ENCODE assay signal across 14 mouse cellular contexts in the genomic region with DNA sequence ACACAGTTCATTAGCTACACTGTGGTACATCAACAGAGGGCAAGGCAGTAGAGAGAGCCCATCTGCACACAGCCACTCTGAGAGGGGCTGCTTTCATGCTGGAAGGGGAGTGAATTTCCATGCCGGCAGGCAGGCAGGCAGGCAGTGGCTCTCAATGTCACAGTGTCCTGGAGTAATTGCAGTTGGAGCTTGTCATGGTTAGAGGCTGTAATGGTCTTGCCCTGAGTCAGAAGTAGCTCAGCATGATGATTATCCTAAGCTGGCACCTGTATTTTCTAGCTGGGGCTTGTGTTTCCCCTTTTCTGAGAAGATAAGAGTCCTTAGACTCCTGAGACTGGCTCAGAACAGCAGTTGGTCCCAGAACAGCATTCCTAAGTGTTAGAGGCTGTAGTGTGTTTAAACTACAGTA. TPM values are rescaled to one million over a fixed set of nuclear protein-coding genes. Genes with fewer than 3 reads are reported as not detected.
A peak's percentile ranks its signal among the peaks of the same experiment; 100 is the strongest.
DNase-seq lines count a peak whose midpoint lies in the region; ATAC-seq and TF ChIP-seq lines count a peak whose summit lies in the region.
"Had no signal": no experiment of that assay in that cellular context is flagged by ENCODE, and none has a peak within 500 bp of the region (broad histone marks: within the 10 kb centered on the region; RNA-seq: fewer than 3 reads in every experiment).

No protein-coding gene starts in this region.

- WGBS in forebrain, embryonic 13.5 days = 23% methylated on average over 1 of the region's 1 CpGs
- 6% methylated on average over 1 of the region's 1 CpGs for WGBS in forebrain, embryonic 14.5 days
- WGBS in kidney, embryonic 16.5 days = 18% methylated on average over 1 of the region's 1 CpGs

- H3K4me2 ChIP-seq in forebrain, embryonic 13.5 days = no peak overlapping the region
- H3K4me2 ChIP-seq in forebrain, embryonic 14.5 days (ENCODE audit: low read length) = no peak overlapping the region
- no peak overlapping the region for H3K4me2 ChIP-seq in kidney, embryonic 16.5 days (replicated peaks; ENCODE audit: low read depth, low read length)

- no peak for DNase-seq in forebrain, embryonic 14.5 days (ENCODE audit: low spot score)
- peak; percentile 34 for DNase-seq in kidney, adult 11 months
- DNase-seq in G1E (ENCODE audit: low spot score) = no peak
- no peak for DNase-seq in ovary, adult 18-20 months (ENCODE audit: low spot score)
- DNase-seq: B cell, adult 2 months; cerebellum, postnatal 14 days; forebrain, postnatal 0 days; gastrocnemius, postnatal 36 days; lung, adult 18-20 months had no signal

- H3K4me1 ChIP-seq in forebrain, embryonic 13.5 days = peaks cover 21% of the 10 kb centered on the region
- peaks cover 4% of the 10 kb centered on the region; the same call in 1 of the 2 replicates for H3K4me1 ChIP-seq in forebrain, embryonic 14.5 days (ENCODE audit: control insufficient read depth, insufficient read depth, low read length)
- H3K4me1 ChIP-seq in kidney, embryonic 16.5 days (ENCODE audit: insufficient read depth, low read length) = peaks cover 12% of the 10 kb centered on the region
- peaks cover 43% of the 10 kb centered on the region for H3K4me1 ChIP-seq in G1E (ENCODE audit: insufficient read depth, low read depth, low read length)

- H3K27me3 ChIP-seq in forebrain, embryonic 13.5 days = no peaks in the 10 kb centered on the region
- no peaks in the 10 kb centered on the region for H3K27me3 ChIP-seq in forebrain, embryonic 14.5 days (replicated peaks; ENCODE audit: control insufficient read depth, insufficient read depth, low read length)
- no peaks in the 10 kb centered on the region for H3K27me3 ChIP-seq in kidney, embryonic 16.5 days (ENCODE audit: insufficient read depth, low read length)
- H3K27me3 ChIP-seq in G1E (ENCODE audit: insufficient read depth, low read length) = no peaks in the 10 kb centered on the region

- TF ChIP-seq CTCF in G1E (IDR thresholded peaks at IDR 0.05; ENCODE audit: low read depth, low read length) = no peak

- peak overlapping the region; percentile 55 for H3K27ac ChIP-seq in forebrain, embryonic 13.5 days
- no peak overlapping the region for H3K27ac ChIP-seq in forebrain, embryonic 14.5 days (ENCODE audit: low read depth, low read length)
- H3K27ac ChIP-seq in kidney, embryonic 16.5 days (ENCODE audit: low read length) = no peak overlapping the region

- ATAC-seq in forebrain, embryonic 13.5 days = no peak
- no peak for ATAC-seq in forebrain, embryonic 14.5 days
- ATAC-seq in kidney, embryonic 16.5 days (ENCODE audit: low FRiP score, low TSS enrichment) = no peak
- ATAC-seq in G1E (ENCODE audit: extremely low read depth, insufficient number of reproducible peaks, low FRiP score, poor library complexity, severe bottlenecking) = peak; percentile 37; the same call in 1 of the 2 replicates
- ATAC-seq in megakaryocyte progenitor cell, adult 5-6 weeks (replicated peaks; ENCODE audit: poor library complexity) = peak; percentile 40
- ATAC-seq in monocyte, adult 5-6 weeks (replicated peaks; ENCODE audit: insufficient number of reproducible peaks, low FRiP score, low TSS enrichment, poor library complexity, severe bottlenecking) = no peak
- ATAC-seq: forebrain, postnatal 0 days had no signal

- peak overlapping the region; percentile 17; the same call in 1 of the 2 replicates for H3K9ac ChIP-seq in forebrain, embryonic 13.5 days
- no peak overlapping the region for H3K9ac ChIP-seq in forebrain, embryonic 14.5 days (ENCODE audit: low read length)
- no peak overlapping the region for H3K9ac ChIP-seq in kidney, embryonic 16.5 days (replicated peaks; ENCODE audit: low read length)
- H3K9ac ChIP-seq: forebrain, postnatal 0 days had no signal

- no peak overlapping the region for H3K4me3 ChIP-seq in forebrain, embryonic 13.5 days
- no peak overlapping the region for H3K4me3 ChIP-seq in forebrain, embryonic 14.5 days (ENCODE audit: low read depth, low read length)
- H3K4me3 ChIP-seq in kidney, embryonic 16.5 days (ENCODE audit: low read length) = no peak overlapping the region
- no peak overlapping the region for H3K4me3 ChIP-seq in G1E (ENCODE audit: low read depth, low read length)

- peaks cover 27% of the 10 kb centered on the region for H3K36me3 ChIP-seq in forebrain, embryonic 13.5 days (ENCODE audit: poor library complexity, severe bottlenecking)
- peaks cover 13% of the 10 kb centered on the region for H3K36me3 ChIP-seq in forebrain, embryonic 14.5 days (ENCODE audit: control insufficient read depth, insufficient read depth, low read length)
- H3K36me3 ChIP-seq in kidney, embryonic 16.5 days (ENCODE audit: insufficient read depth, low read length) = peaks cover 11% of the 10 kb centered on the region
- H3K36me3 ChIP-seq in G1E (replicated peaks) = peaks cover 87% of the 10 kb centered on the region

- no peaks in the 10 kb centered on the region for H3K9me3 ChIP-seq in forebrain, embryonic 13.5 days (replicated peaks)
- H3K9me3 ChIP-seq in forebrain, embryonic 14.5 days (replicated peaks; ENCODE audit: control insufficient read depth, low read length) = no peaks in the 10 kb centered on the region
- H3K9me3 ChIP-seq in kidney, embryonic 16.5 days (ENCODE audit: low read length) = no peaks in the 10 kb centered on the region
- H3K9me3 ChIP-seq in G1E (replicated peaks) = no peaks in the 10 kb centered on the region

RNA-seq across cellular contexts. Expression of gene Arl6ip5, which starts 15.6 kb away (rescaled TPM):
- polyA plus RNA-seq in forebrain, embryonic 13.5 days (2015; fragmentation: Nextera tagmentation; extraction: Ambion mirVana) = 81.1 and 83.9 TPM in 2 replicates
- 72.5 and 79.2 TPM in 2 replicates for polyA plus RNA-seq in forebrain, embryonic 14.5 days (2014; fragmentation: Nextera tagmentation; extraction: Ambion mirVana)
- polyA plus RNA-seq in kidney, embryonic 16.5 days (2015; fragmentation: Nextera tagmentation; extraction: Ambion mirVana) = 72.1 and 77.2 TPM in 2 replicates
- 67.5 and 81.2 TPM in 2 replicates for total RNA-seq in G1E (2014; fragmentation: Nextera tagmentation)
- 54.5 and 57.1 TPM in 2 replicates for total RNA-seq in G1E (2017)
- polyA plus RNA-seq in G1E (2012) = 10.2 and 22.4 TPM in 2 replicates
- 55.4 and 57.6 TPM in 2 replicates for total RNA-seq in megakaryocyte progenitor cell, adult 5-6 weeks (2015)
- 54.3 and 55.8 TPM in 2 replicates for total RNA-seq in megakaryocyte progenitor cell, adult 5-6 weeks (2017)
- 132 to 180 TPM (median 143 TPM) in 3 replicates for total RNA-seq in monocyte, adult 5-6 weeks (2017)

RNA-seq across cellular contexts. Expression of gene Uba3, which starts 20.6 kb away (rescaled TPM):
- 97.9 and 99.9 TPM in 2 replicates for polyA plus RNA-seq in forebrain, embryonic 13.5 days (2015; fragmentation: Nextera tagmentation; extraction: Ambion mirVana)
- polyA plus RNA-seq in forebrain, embryonic 14.5 days (2014; fragmentation: Nextera tagmentation; extraction: Ambion mirVana) = 96.4 and 119 TPM in 2 replicates
- 72.6 and 76.3 TPM in 2 replicates for polyA plus RNA-seq in kidney, embryonic 16.5 days (2015; fragmentation: Nextera tagmentation; extraction: Ambion mirVana)
- total RNA-seq in G1E (2014; fragmentation: Nextera tagmentation) = 90.1 and 98.7 TPM in 2 replicates
- 116 and 122 TPM in 2 replicates for total RNA-seq in G1E (2017)
- 11.2 and 12.9 TPM in 2 replicates for polyA plus RNA-seq in G1E (2012)
- 51.9 and 54.4 TPM in 2 replicates for total RNA-seq in megakaryocyte progenitor cell, adult 5-6 weeks (2015)
- 57.9 and 62.8 TPM in 2 replicates for total RNA-seq in megakaryocyte progenitor cell, adult 5-6 weeks (2017)
- total RNA-seq in monocyte, adult 5-6 weeks (2017) = 97.2 to 105 TPM (median 99.9 TPM) in 3 replicates

RNA-seq across cellular contexts. Expression of gene Lmod3, which starts 26.5 kb away (rescaled TPM):
- polyA plus RNA-seq in forebrain, embryonic 13.5 days (2015; fragmentation: Nextera tagmentation; extraction: Ambion mirVana) = not detected in 2 replicates
- polyA plus RNA-seq in forebrain, embryonic 14.5 days (2014; fragmentation: Nextera tagmentation; extraction: Ambion mirVana) = not detected in 2 replicates
- 0.15 and 0.52 TPM in 2 replicates for polyA plus RNA-seq in kidney, embryonic 16.5 days (2015; fragmentation: Nextera tagmentation; extraction: Ambion mirVana)
- total RNA-seq in G1E (2014; fragmentation: Nextera tagmentation) (not detected in 2 replicates), G1E (2017) (0.12 and 0.22 TPM in 2 replicates)
- not detected in 2 replicates for polyA plus RNA-seq in G1E (2012)
- total RNA-seq in megakaryocyte progenitor cell, adult 5-6 weeks (2015) = not detected in 2 replicates
- not detected in 2 replicates for total RNA-seq in megakaryocyte progenitor cell, adult 5-6 weeks (2017)
- total RNA-seq in monocyte, adult 5-6 weeks (2017) = not detected in 3 replicates
- polyA plus RNA-seq: kidney, embryonic 14.5 days had no signal

RNA-seq across cellular contexts. Expression of gene Tmf1, which starts 47.2 kb away (rescaled TPM):
- polyA plus RNA-seq in forebrain, embryonic 13.5 days (2015; fragmentation: Nextera tagmentation; extraction: Ambion mirVana) = 41.0 and 43.1 TPM in 2 replicates
- polyA plus RNA-seq in forebrain, embryonic 14.5 days (2014; fragmentation: Nextera tagmentation; extraction: Ambion mirVana) = 30.9 and 36.3 TPM in 2 replicates
- 28.1 and 28.7 TPM in 2 replicates for polyA plus RNA-seq in kidney, embryonic 16.5 days (2015; fragmentation: Nextera tagmentation; extraction: Ambion mirVana)
- total RNA-seq in G1E (2014; fragmentation: Nextera tagmentation) (36.2 and 38.5 TPM in 2 replicates), G1E (2017) (76.1 and 121 TPM in 2 replicates)
- 6.6 and 7.5 TPM in 2 replicates for polyA plus RNA-seq in G1E (2012)
- total RNA-seq in megakaryocyte progenitor cell, adult 5-6 weeks (2015) = 16.5 and 20.0 TPM in 2 replicates
- 50.3 and 115 TPM in 2 replicates for total RNA-seq in megakaryocyte progenitor cell, adult 5-6 weeks (2017)
- 210 to 231 TPM (median 230 TPM) in 3 replicates for total RNA-seq in monocyte, adult 5-6 weeks (2017)

Comparison
In these comparisons a context has a peak if more than half of its experiments do, and no peak if none do; other contexts are left out.
1. ATAC-seq: peak in G1E (single experiment) and megakaryocyte progenitor cell, adult 5-6 weeks (single experiment); none in forebrain, embryonic 13.5 days (single experiment), forebrain, embryonic 14.5 days (single experiment), kidney, embryonic 16.5 days (single experiment) and monocyte, adult 5-6 weeks (single experiment).